Mouse (Mus musculus) embryonic facial prominence, embryonic 15.5 days (tissue): ENCODE data around the gene Zzz3. TPM values are rescaled to one million over a fixed set of nuclear protein-coding genes. Genes with fewer than 3 reads are reported as not detected.

Source experiments
- ATAC-seq: fragments of 200-750 bp; cut with Nextera tagmentation; 2 replicates; pipeline ENCODE4 v1.8.0; 2017; ENCODE audit warnings: low read depth, moderate TSS enrichment; ENCODE audit not compliant: insufficient number of reproducible peaks, low FRiP score, low TSS enrichment
- H3K27ac ChIP-seq: fragments of 300-500 bp; sonication (generic); replicated peaks from 2 replicates; pipeline ENCODE4 v1.5.1; 2015; ENCODE audit warnings: mild to moderate bottlenecking, inconsistent platforms
- H3K27me3 ChIP-seq: fragments of 300-500 bp; sonication (generic); 2 replicates; pipeline ENCODE4 v1.6.1; 2015; ENCODE audit warnings: inconsistent platforms
- H3K36me3 ChIP-seq: fragments of 300-500 bp; sonication (generic); 2 replicates; pipeline ENCODE4 v1.6.1; 2015; ENCODE audit warnings: mild to moderate bottlenecking, inconsistent platforms
- H3K4me1 ChIP-seq: fragments of 300-500 bp; sonication (generic); 2 replicates; pipeline ENCODE4 v1.6.1; 2015; ENCODE audit warnings: inconsistent platforms
- H3K4me2 ChIP-seq: fragments of 300-500 bp; sonication (generic); replicated peaks from 2 replicates; pipeline ENCODE4 v1.6.1; 2015; ENCODE audit warnings: mild to moderate bottlenecking, inconsistent platforms
- H3K4me3 ChIP-seq: fragments of 300-500 bp; sonication (generic); replicated peaks from 2 replicates; pipeline ENCODE4 v1.5.1; 2015; ENCODE audit warnings: mild to moderate bottlenecking, inconsistent platforms
- H3K9ac ChIP-seq: fragments of 300-500 bp; sonication (generic); 2 replicates; pipeline ENCODE4 v1.6.1; 2015; ENCODE audit warnings: inconsistent platforms
- H3K9me3 ChIP-seq: fragments of 300-500 bp; sonication (generic); replicated peaks from 2 replicates; pipeline ENCODE4 v1.6.1; 2016; ENCODE audit warnings: inconsistent platforms
- WGBS: fragments of 180-500 bp; shearing (Covaris S2); methylation state at CpG from one replicate; pipeline ENCODE4 v1.1.7; 2015; 5-methylcytosine and 5-hydroxymethylcytosine counted together
- polyA plus RNA-seq: library from polyadenylated mRNA; unstranded; fragments of >200 nt; fragmentation: Nextera tagmentation; extraction: Ambion mirVana; gene quantifications from 2 replicates; pipeline ENCODE4 v1.2.1, GENCODE M21; 2015

The Zzz3 gene
- polyA plus RNA-seq, 1 experiment from 2014 or later, result 40.9 TPM

- ATAC-seq, result no peak
- 44% methylated on average over 5 of the region's 5 CpGs for WGBS
Measured at GRCm38 (mm10) chr3:152355361-152355760, 39.9 kb upstream of the Zzz3 start.

DNA sequence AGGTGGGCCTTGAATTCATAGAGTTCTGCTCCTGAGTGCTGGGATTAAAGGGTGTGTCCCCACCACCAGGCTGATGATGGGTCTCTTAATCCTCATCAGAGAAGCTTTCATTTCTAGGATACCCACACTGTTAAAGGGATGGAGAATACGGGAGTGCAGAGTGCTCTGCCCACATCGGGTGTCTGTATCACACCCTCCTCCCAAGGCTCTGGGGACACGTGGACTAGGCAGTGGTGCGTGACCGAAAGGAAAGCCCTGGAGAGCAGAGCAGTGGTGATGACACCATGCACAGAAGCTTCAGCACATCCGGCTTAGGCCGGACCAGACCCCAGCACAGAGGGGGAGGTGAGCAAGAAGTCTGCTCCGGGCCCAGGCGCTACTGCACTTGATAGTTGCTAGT is 38.5 kb upstream of the Zzz3 start:
- no peaks in the 10 kb centered on the region for H3K27me3 ChIP-seq
- 76% methylated on average over 9 of the region's 9 CpGs for whole genome bisulfite sequencing
- ATAC-seq, result no peak

More at GRCm38 (mm10) chr3:152355361-152355760, 39.9 kb upstream of the Zzz3 start:
- no peak overlapping the region for H3K9ac ChIP-seq
- H3K9me3 ChIP-seq, result no peaks in the 10 kb centered on the region
- H3K27ac ChIP-seq, result no peak overlapping the region
- H3K36me3 ChIP-seq, result peaks cover 9% of the 10 kb centered on the region
- no peak overlapping the region for H3K4me2 ChIP-seq
- H3K4me3 ChIP-seq, result no peak overlapping the region
- H3K4me1 ChIP-seq, result peaks cover 11% of the 10 kb centered on the region; the same call in 1 of the 2 replicates
- H3K27me3 ChIP-seq, result no peaks in the 10 kb centered on the region

GRCm38 (mm10) chr3:152359151-152359550 is 36.1 kb upstream of the Zzz3 start:
- Histone ChIP-seq H3K4me1 (no peaks in the 10 kb centered on the region), H3K4me3 (no peak overlapping the region), H3K9ac (no peak overlapping the region), H3K27ac (no peak overlapping the region), H3K27me3 (no peaks in the 10 kb centered on the region), H3K9me3 (no peaks in the 10 kb centered on the region), H3K36me3 (peaks cover 42% of the 10 kb centered on the region), H3K4me2 (no peak overlapping the region)
- WGBS, result 84% methylated on average over 7 of the region's 7 CpGs
- no peak for ATAC-seq

More for the DNA sequence above, 38.5 kb upstream of the Zzz3 start:
- Histone ChIP-seq H3K4me2 (no peak overlapping the region), H3K9me3 (no peaks in the 10 kb centered on the region), H3K4me3 (no peak overlapping the region), H3K9ac (no peak overlapping the region), H3K27ac (no peak overlapping the region), H3K4me1 (peaks cover 8% of the 10 kb centered on the region; the same call in 1 of the 2 replicates), H3K36me3 (peaks cover 19% of the 10 kb centered on the region)

- 83% methylated on average over 2 of the region's 2 CpGs for WGBS
- ATAC-seq, result no peak
- H3K36me3 ChIP-seq, result peaks cover 78% of the 10 kb centered on the region
Measured at GRCm38 (mm10) chr3:152364181-152364580, 31.1 kb upstream of the Zzz3 start.

GRCm38 (mm10) chr3:152376063-152376462 is 19.2 kb upstream of the Zzz3 start:
- ATAC-seq, result no peak
- Histone ChIP-seq H3K4me3 (no peak overlapping the region), H3K9me3 (no peaks in the 10 kb centered on the region), H3K4me2 (no peak overlapping the region), H3K9ac (no peak overlapping the region), H3K27ac (no peak overlapping the region), H3K36me3 (peaks cover 65% of the 10 kb centered on the region), H3K4me1 (no peaks in the 10 kb centered on the region), H3K27me3 (no peaks in the 10 kb centered on the region)
- WGBS, result 74% methylated on average over 4 of the region's 4 CpGs

More at GRCm38 (mm10) chr3:152364181-152364580, 31.1 kb upstream of the Zzz3 start:
- Histone ChIP-seq H3K4me2 (no peak overlapping the region), H3K27me3 (no peaks in the 10 kb centered on the region), H3K9ac (no peak overlapping the region), H3K27ac (no peak overlapping the region), H3K9me3 (no peaks in the 10 kb centered on the region), H3K4me1 (no peaks in the 10 kb centered on the region), H3K4me3 (no peak overlapping the region)

GRCm38 (mm10) chr3:152384106-152384505 is 11.2 kb upstream of the Zzz3 start:
- Histone ChIP-seq H3K4me2 (no peak overlapping the region), H3K9me3 (no peaks in the 10 kb centered on the region), H3K27ac (no peak overlapping the region), H3K4me1 (no peaks in the 10 kb centered on the region), H3K9ac (no peak overlapping the region), H3K4me3 (no peak overlapping the region), H3K36me3 (peaks cover 60% of the 10 kb centered on the region), H3K27me3 (no peaks in the 10 kb centered on the region)
- no peak for ATAC-seq
- WGBS, result 64% methylated on average over 11 of the region's 11 CpGs

- Histone ChIP-seq H3K27ac (peak overlapping the region; percentile 99), H3K27me3 (no peaks in the 10 kb centered on the region), H3K36me3 (peaks cover 7% of the 10 kb centered on the region; the same call in 1 of the 2 replicates), H3K9me3 (no peaks in the 10 kb centered on the region), H3K4me3 (peak overlapping the region; percentile 83), H3K4me2 (peak overlapping the region; percentile 60), H3K9ac (peak overlapping the region; percentile 89), H3K4me1 (peaks cover 24% of the 10 kb centered on the region)
- ATAC-seq, result peak; percentile 88
- WGBS, result under 1% methylated on average over 81 of the region's 102 CpGs
Measured at GRCm38 (mm10) chr3:152396278-152396987, 1.2 kb downstream of the Zzz3 start.

GRCm38 (mm10) chr3:152396988-152397314 is 1.7 kb downstream of the Zzz3 start:
- no peaks in the 10 kb centered on the region for H3K9me3 ChIP-seq

DNA sequence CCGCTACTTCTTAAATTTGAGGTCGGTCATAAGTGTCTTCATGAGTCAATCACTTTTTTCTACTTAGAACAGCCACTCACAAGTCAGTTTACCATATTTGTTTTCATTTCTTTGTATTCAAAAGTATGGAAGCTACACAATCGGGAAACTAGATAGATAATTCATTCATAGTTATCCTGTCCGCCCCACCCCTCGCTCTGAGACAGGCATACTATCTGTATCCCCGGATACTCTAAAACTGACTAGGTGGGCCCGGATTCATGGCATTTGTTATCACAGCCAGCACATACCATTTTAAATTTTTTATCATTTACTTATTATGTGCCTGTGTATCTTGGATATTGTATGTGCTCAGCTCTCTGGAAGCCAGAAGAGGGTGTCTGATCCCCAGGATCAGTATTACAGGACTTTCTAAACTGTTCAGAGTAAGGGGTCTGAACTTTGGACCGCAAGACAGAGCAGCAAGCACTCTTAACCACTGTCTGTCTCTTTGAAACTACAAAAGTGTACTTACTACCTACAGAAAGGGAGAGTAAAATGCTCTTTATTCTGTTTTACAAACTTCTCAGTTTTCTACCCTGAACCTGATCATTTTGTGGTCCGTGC is 2.2 kb downstream of the Zzz3 start:
- H3K4me2 ChIP-seq, result peak overlapping the region; percentile 60

More at GRCm38 (mm10) chr3:152396988-152397314, 1.7 kb downstream of the Zzz3 start:
- H3K36me3 ChIP-seq, result 0 out of 2 replicates have a peak, but pooled peaks cover 5% of the 10 kb centered on the region
- no peak for ATAC-seq
- peak overlapping the region; percentile 89 for H3K9ac ChIP-seq
- H3K4me3 ChIP-seq, result peak overlapping the region; percentile 83
- H3K27ac ChIP-seq, result peak overlapping the region; percentile 99
- peaks cover 29% of the 10 kb centered on the region for H3K4me1 ChIP-seq
- H3K4me2 ChIP-seq, result peak overlapping the region; percentile 60
- under 1% methylated on average over 10 of the region's 10 CpGs for WGBS
- no peaks in the 10 kb centered on the region for H3K27me3 ChIP-seq

GRCm38 (mm10) chr3:152400441-152400840 is 5.2 kb downstream of the Zzz3 start:
- H3K4me1 ChIP-seq, result peaks cover 25% of the 10 kb centered on the region
- no peak for ATAC-seq
- no peak overlapping the region for H3K9ac ChIP-seq
- H3K4me2 ChIP-seq, result no peak overlapping the region
- H3K27ac ChIP-seq, result no peak overlapping the region
- no peaks in the 10 kb centered on the region for H3K27me3 ChIP-seq
- H3K4me3 ChIP-seq, result no peak overlapping the region
- no peaks in the 10 kb centered on the region for H3K9me3 ChIP-seq
- WGBS, result 71% methylated on average over 5 of the region's 5 CpGs
- H3K36me3 ChIP-seq, result 0 out of 2 replicates have a peak, but pooled peaks cover 5% of the 10 kb centered on the region

More for the DNA sequence above, 2.2 kb downstream of the Zzz3 start:
- Histone ChIP-seq H3K9ac (0 out of 2 replicates have a peak overlapping the region, but pooled peaks have one; percentile 89), H3K36me3 (0 out of 2 replicates have a peak, but pooled peaks cover 5% of the 10 kb centered on the region), H3K4me1 (peaks cover 31% of the 10 kb centered on the region), H3K27ac (peak overlapping the region; percentile 99), H3K9me3 (no peaks in the 10 kb centered on the region), H3K27me3 (no peaks in the 10 kb centered on the region), H3K4me3 (peak overlapping the region; percentile 83)
- ATAC-seq, result no peak
- WGBS, result 46% methylated on average over 9 of the region's 9 CpGs

- 68% methylated on average over 3 of the region's 3 CpGs for WGBS
- H3K9me3 ChIP-seq, result no peaks in the 10 kb centered on the region
- no peaks in the 10 kb centered on the region for H3K27me3 ChIP-seq
- no peak overlapping the region for H3K9ac ChIP-seq
- H3K4me2 ChIP-seq, result no peak overlapping the region
- no peak overlapping the region for H3K4me3 ChIP-seq
- peaks cover 26% of the 10 kb centered on the region for H3K4me1 ChIP-seq
- no peak for ATAC-seq
- H3K36me3 ChIP-seq, result 0 out of 2 replicates have a peak, but pooled peaks cover 5% of the 10 kb centered on the region
- H3K27ac ChIP-seq, result no peak overlapping the region
Measured at GRCm38 (mm10) chr3:152400875-152401274, 5.6 kb downstream of the Zzz3 start.
